Mouse (Mus musculus) heart, postnatal 25 days (tissue): Measurements from ENCODE around the gene Ipo9. TPM values are rescaled to one million over a fixed set of nuclear protein-coding genes. Genes with fewer than 3 reads are reported as not detected.

Source experiments
- DNase-seq: peaks from one replicate; pipeline ENCODE4 v3.0.0; 2022; ENCODE audit warnings: low spot score
- intact Hi-C: fragments of 180-260 bp; cut with DNase I; formaldehyde crosslinking; loops from one replicate; pipeline ENCODE4 v1.15.1; 2025
- total RNA-seq, 2 experiments: library from RNA; stranded (reverse); gene quantifications; 2 replicates each; pipeline ENCODE4 v1.2.3; 2021

The Ipo9 gene
- total RNA-seq, 2 experiments from 2014 or later = 32.2 to 36.0 TPM

DNA sequence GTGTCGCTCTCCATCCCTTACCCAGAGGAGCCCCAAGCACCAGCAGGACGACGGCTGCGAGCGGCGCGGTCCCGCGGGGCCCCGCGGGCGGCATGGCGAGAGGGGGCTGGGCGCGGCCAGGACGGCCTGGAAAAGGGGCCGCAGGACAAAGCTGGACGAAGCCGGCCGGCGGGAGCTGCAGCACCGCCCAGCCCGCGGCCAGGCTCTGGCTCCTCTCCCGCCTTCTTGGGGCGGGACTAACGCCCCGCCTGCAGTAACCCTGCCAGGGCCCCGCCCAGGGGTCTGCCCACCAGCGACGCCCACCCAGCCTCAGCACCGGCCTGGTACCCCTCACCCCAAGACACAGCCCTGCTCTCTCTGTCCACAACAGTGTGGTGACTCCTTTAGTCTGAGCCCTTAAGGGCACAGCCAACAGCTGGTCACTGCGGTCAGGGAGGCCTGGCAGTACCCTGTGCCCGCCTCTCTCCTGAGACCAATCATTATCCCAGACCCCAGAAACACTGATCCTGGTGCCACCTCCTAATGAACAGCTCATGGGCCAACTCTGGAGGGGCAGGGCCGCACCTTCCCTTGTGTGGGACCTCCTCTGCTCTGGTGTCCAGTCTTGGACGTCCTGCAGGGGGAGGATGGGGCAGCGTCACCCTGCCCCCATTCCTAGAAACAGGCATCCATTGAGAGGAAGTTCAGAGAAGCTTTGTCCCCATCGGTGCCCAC, 55.3 kb downstream of the Ipo9 start, which contains the start of gene Shisa4:
Gene Shisa4 (minus strand): TSS at position 370 of the 714 bp plus-strand sequence.
- intact Hi-C loops = no loop called here
- DNase-seq = peak; percentile 40

GRCm38 (mm10) chr1:135374175-135374867, 56.0 kb downstream of the Ipo9 start:
- intact Hi-C loops = no loop called here
- DNase-seq = no peak

GRCm38 (mm10) chr1:135373171-135373677, 57.1 kb downstream of the Ipo9 start:
- intact Hi-C loops = no loop called here

GRCm38 (mm10) chr1:135369415-135369814, 60.9 kb downstream of the Ipo9 start:
- no peak for DNase-seq
- intact Hi-C loops = loop anchor here (2.0 to 10.0 kb wide), 4 partner anchors 57 to 385 kb away; partner anchors contain the start of genes Elf3 and Timm17a

More at GRCm38 (mm10) chr1:135373171-135373677, 57.1 kb downstream of the Ipo9 start:
- no peak for DNase-seq

GRCm38 (mm10) chr1:135368982-135369381, 61.3 kb downstream of the Ipo9 start:
- intact Hi-C loops = loop anchor here (1.0 to 10.0 kb wide), 5 partner anchors 57 to 384 kb away; partner anchors contain the start of genes Elf3 and Timm17a
- DNase-seq = peak; percentile 34

DNA sequence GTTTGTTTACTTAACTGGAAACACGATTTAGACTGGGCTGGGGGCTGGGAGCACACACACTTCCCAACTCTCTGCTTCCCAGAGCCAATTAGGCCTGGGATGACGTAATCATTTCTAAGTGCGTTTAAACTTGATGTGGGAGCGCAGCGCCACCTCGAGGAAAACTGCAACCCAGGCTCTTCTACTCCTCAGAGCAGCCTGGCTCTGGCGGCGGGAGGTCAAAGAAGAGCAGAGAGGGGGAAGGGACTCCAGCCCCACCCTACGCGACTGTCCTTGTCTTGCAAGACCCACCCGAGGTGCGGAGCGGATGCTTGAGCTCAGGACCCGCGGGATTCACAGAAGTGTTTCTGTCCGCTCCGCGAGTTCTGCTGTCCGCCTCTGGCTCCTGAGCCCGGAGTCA, 62.1 kb downstream of the Ipo9 start:
- intact Hi-C loops = loop anchor here (1.0 to 10.0 kb wide), 5 partner anchors 56 to 383 kb away; partner anchors contain the start of genes Elf3 and Timm17a

GRCm38 (mm10) chr1:135367595-135367994, 62.7 kb downstream of the Ipo9 start:
- intact Hi-C loops = loop anchor here (5.0 to 10.0 kb wide), 2 partner anchors 55 to 383 kb away; partner anchors contain the start of gene Timm17a

More for the DNA sequence above, 62.1 kb downstream of the Ipo9 start:
- DNase-seq = peak; percentile 73

GRCm38 (mm10) chr1:135367005-135367404, 63.3 kb downstream of the Ipo9 start:
- intact Hi-C loops = loop anchor here (5.0 to 10.0 kb wide), 2 partner anchors 55 to 382 kb away; partner anchors contain the start of gene Timm17a
- no peak for DNase-seq

More at GRCm38 (mm10) chr1:135367595-135367994, 62.7 kb downstream of the Ipo9 start:
- DNase-seq = no peak

GRCm38 (mm10) chr1:135366380-135366779, 63.9 kb downstream of the Ipo9 start:
- DNase-seq = no peak
- intact Hi-C loops = loop anchor here (5.0 to 10.0 kb wide), 2 partner anchors 54 to 382 kb away; partner anchors contain the start of gene Timm17a

DNA sequence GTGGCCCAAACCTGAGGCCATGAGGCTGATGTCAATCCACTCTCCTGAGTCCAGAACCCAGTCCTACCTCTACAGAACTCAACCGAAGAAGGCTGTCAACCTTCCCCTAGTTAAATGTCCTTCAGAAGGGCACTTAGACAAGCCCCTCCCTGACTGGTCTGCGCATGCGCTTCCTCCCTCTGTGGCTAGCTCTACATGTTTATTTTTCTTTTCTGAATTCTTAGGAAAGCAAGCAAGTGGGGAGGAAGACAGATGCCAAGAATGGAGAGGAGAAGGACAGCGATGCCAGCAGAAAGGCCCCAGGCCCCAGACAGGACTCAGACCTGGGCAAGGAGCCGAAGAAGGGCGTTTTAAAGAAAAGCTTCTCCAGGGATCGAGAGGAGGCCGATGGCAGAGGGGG, 66.9 kb downstream of the Ipo9 start:
- intact Hi-C loops = loop anchor here (10.0 kb wide), 1 partner anchor 379 kb away; no protein-coding TSS in a partner anchor
- DNase-seq = no peak

GRCm38 (mm10) chr1:135362115-135362514, 68.2 kb downstream of the Ipo9 start:
- intact Hi-C loops = loop anchor here (10.0 kb wide), 1 partner anchor 377 kb away; no protein-coding TSS in a partner anchor
- no peak for DNase-seq

DNA sequence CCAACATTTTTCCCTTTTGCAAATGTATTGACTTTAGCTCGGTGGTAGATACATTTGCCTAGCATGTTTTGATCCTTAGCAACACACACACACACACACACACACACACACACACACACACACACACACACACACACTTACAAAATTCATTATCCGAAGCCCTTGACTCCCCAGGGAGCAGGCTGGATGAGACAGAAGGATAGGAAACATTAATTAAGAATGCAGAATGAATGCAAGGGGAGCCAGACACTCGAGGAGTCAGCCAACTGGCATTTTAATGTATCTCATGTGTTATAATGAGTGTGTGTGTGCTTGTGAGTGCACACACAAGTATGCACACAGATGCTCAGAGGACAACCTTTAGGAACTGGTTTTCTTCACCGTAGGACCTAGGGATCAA, 68.8 kb downstream of the Ipo9 start:
- intact Hi-C loops = loop anchor here (10.0 kb wide), 1 partner anchor 377 kb away; no protein-coding TSS in a partner anchor
- DNase-seq = no peak

DNA sequence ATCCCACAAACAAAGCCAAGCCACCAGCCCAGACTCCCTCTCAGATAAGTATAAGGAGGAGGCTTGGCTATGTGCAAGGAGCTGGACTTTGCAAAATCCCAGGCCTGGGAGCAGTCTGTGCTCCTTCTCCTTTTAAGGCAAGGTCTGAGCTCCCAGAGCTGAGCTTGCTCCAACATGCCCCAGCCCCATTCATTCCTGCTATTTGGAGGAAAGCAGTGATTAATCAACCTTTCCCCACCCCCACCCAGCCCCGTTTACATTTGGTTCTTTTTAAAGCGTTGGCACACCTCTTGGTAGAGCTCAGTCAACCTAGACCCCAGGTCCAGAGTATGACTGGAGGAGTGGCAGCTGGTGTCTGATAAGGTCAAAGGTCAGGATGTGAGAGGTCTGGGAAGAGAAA, 71.2 kb downstream of the Ipo9 start:
- DNase-seq = no peak
- intact Hi-C loops = no loop called here

- intact Hi-C loops = no loop called here
- DNase-seq = peak; percentile 33
Observed at GRCm38 (mm10) chr1:135351953-135352352, 78.3 kb downstream of the Ipo9 start.

- intact Hi-C loops = no loop called here
- DNase-seq = peak; percentile 52
Observed at GRCm38 (mm10) chr1:135347498-135348169, 82.7 kb downstream of the Ipo9 start.

DNA sequence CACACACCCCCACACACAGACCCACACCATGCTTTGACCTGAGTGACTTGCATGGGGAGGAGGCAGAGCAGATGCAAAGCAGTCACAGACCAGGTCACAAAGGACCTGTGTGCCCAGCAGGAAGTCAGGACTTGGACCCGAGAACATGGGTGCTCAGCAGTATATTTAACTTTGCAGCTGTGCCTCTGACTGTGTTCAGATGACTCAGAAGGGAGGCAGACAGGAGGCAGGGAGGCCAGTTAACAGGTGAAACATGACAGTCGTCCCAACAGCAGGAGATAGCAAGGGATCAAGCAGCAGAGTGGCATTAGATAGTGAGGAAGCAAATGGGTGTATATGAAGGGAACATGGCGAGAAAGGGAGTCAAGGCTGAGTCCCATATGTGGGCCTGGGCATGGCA, 83.4 kb downstream of the Ipo9 start:
- DNase-seq = no peak
- intact Hi-C loops = no loop called here

- no peak for DNase-seq
- intact Hi-C loops = no loop called here
Observed at GRCm38 (mm10) chr1:135344026-135344425, 86.3 kb downstream of the Ipo9 start.

- no peak for DNase-seq
- intact Hi-C loops = no loop called here
Observed at GRCm38 (mm10) chr1:135341947-135342346, 88.4 kb downstream of the Ipo9 start.
